Mouse (Mus musculus) intestine, embryonic 14.5 days (tissue): ENCODE measurements around the gene Cpb2. TPM values are rescaled to one million over a fixed set of nuclear protein-coding genes. Genes with fewer than 3 reads are reported as not detected.

ENCODE experiments used
- ATAC-seq: fragments of 200-750 bp; cut with Nextera tagmentation; replicated peaks from 2 replicates; pipeline ENCODE4 v1.8.0; 2017; ENCODE audit warnings: low read depth, moderate number of reproducible peaks, moderate TSS enrichment, moderate library complexity; ENCODE audit not compliant: low FRiP score, low TSS enrichment
- DNase-seq: peaks from one replicate; pipeline ENCODE4 v3.0.0-alpha.2; 2018; ENCODE audit warnings: low spot score
- H3K27ac ChIP-seq: fragments of 300-500 bp; sonication (generic); 2 replicates; pipeline ENCODE4 v1.5.1; 2014; ENCODE audit warnings: low read depth, mild to moderate bottlenecking, control low read depth
- H3K27me3 ChIP-seq: fragments of 300-500 bp; sonication (generic); replicated peaks from 2 replicates; pipeline ENCODE4 v1.6.1; 2014; ENCODE audit warnings: low read length, control low read depth; ENCODE audit not compliant: control insufficient read depth, insufficient read depth
- H3K36me3 ChIP-seq: fragments of 300-500 bp; sonication (generic); 2 replicates; pipeline ENCODE4 v1.6.1; 2014; ENCODE audit warnings: low read length, control low read depth; ENCODE audit not compliant: control insufficient read depth, insufficient read depth
- H3K4me1 ChIP-seq: fragments of 300-500 bp; sonication (generic); replicated peaks from 2 replicates; pipeline ENCODE4 v1.6.1; 2014; ENCODE audit warnings: low read length, control low read depth, mixed read lengths; ENCODE audit not compliant: control insufficient read depth, insufficient read depth
- H3K4me2 ChIP-seq: fragments of 300-500 bp; sonication (generic); 2 replicates; pipeline ENCODE4 v1.6.1; 2014; ENCODE audit warnings: low read length
- H3K4me3 ChIP-seq: fragments of 300-500 bp; sonication (generic); 2 replicates; pipeline ENCODE4 v1.5.1; 2014; ENCODE audit warnings: low read depth, low read length, control low read depth, mixed read lengths
- H3K9ac ChIP-seq: fragments of 300-500 bp; sonication (generic); 2 replicates; pipeline ENCODE4 v1.6.1; 2014; ENCODE audit warnings: mild to moderate bottlenecking, low read length
- H3K9me3 ChIP-seq: fragments of 300-500 bp; sonication (generic); 2 replicates; pipeline ENCODE4 v1.6.1; 2016; ENCODE audit warnings: low read length, control low read depth; ENCODE audit not compliant: control insufficient read depth
- WGBS: fragments of 180-500 bp; shearing (Covaris S2); extraction: QIAGEN DNeasy Blood & Tissue Kit; methylation state at CpG from one replicate; pipeline ENCODE4 v1.1.7; 2014; 5-methylcytosine and 5-hydroxymethylcytosine counted together
- polyA plus RNA-seq: library from polyadenylated mRNA; unstranded; fragments of >200 nt; fragmentation: Nextera tagmentation; extraction: Ambion mirVana; gene quantifications from 2 replicates; pipeline ENCODE4 v1.2.1, GENCODE M21; 2014

Gene Cpb2
- polyA plus RNA-seq, 1 experiment from 2014 or later, result 1.1 TPM

DNA sequence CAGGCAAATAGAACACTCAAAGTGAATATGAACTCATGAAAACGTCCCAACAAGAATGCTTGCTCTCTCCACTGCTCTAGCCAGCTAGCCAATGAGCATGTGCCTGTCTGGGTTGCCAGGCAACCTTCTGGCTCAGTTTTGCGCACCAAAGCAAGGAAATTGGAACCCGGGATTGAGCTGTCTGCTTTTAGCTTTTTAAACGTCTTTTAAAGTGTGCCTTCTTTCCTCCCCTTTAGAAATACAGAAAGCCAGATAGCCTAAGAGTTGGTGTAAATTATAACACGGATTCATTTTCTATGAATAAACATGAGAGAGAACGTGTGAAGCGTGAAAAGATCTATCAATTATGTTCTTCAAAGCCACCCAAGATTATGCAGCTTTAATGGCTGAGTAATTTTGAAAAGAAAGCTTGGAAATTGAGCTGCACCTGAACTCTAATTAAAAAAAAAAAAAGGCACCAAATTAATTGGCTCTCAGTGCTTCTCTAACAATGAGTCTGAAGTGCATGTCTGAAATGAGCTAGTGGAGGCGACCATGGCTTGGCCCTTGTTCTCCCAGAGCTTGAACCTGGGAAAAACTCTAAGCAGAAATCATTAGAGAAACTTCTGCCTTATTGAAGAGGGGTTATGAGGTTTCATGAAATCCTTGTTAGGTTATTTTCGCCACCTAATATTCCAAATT, 6.0 kb upstream of the Cpb2 start:
- Histone ChIP-seq H3K9ac (no peak overlapping the region), H3K27ac (no peak overlapping the region)

GRCm38 (mm10) chr14:75236636-75237003, 5.5 kb upstream of the Cpb2 start:
- Histone ChIP-seq H3K27me3 (no peaks in the 10 kb centered on the region), H3K4me2 (no peak overlapping the region), H3K4me1 (no peaks in the 10 kb centered on the region), H3K27ac (no peak overlapping the region), H3K9me3 (no peaks in the 10 kb centered on the region), H3K4me3 (no peak overlapping the region), H3K36me3 (no peaks in the 10 kb centered on the region), H3K9ac (no peak overlapping the region)
- ATAC-seq (no peak), DNase-seq (no peak)
- 88% methylated on average over 4 of the region's 4 CpGs for WGBS

More for the DNA sequence above, 6.0 kb upstream of the Cpb2 start:
- ATAC-seq, result no peak
- no peak for DNase-seq
- H3K4me3 ChIP-seq, result no peak overlapping the region
- WGBS, result 63% methylated on average over 9 of the region's 9 CpGs
- H3K4me1 ChIP-seq, result no peaks in the 10 kb centered on the region
- no peak overlapping the region for H3K4me2 ChIP-seq
- no peaks in the 10 kb centered on the region for H3K36me3 ChIP-seq
- H3K27me3 ChIP-seq, result no peaks in the 10 kb centered on the region
- H3K9me3 ChIP-seq, result no peaks in the 10 kb centered on the region

- Histone ChIP-seq H3K4me1 (no peaks in the 10 kb centered on the region), H3K27ac (no peak overlapping the region), H3K4me2 (no peak overlapping the region), H3K4me3 (no peak overlapping the region), H3K27me3 (no peaks in the 10 kb centered on the region), H3K36me3 (no peaks in the 10 kb centered on the region), H3K9me3 (no peaks in the 10 kb centered on the region), H3K9ac (no peak overlapping the region)
- ATAC-seq (no peak), DNase-seq (no peak)
- 86% methylated on average over 8 of the region's 8 CpGs for WGBS
Observed at GRCm38 (mm10) chr14:75237096-75237495, 5.0 kb upstream of the Cpb2 start.

DNA sequence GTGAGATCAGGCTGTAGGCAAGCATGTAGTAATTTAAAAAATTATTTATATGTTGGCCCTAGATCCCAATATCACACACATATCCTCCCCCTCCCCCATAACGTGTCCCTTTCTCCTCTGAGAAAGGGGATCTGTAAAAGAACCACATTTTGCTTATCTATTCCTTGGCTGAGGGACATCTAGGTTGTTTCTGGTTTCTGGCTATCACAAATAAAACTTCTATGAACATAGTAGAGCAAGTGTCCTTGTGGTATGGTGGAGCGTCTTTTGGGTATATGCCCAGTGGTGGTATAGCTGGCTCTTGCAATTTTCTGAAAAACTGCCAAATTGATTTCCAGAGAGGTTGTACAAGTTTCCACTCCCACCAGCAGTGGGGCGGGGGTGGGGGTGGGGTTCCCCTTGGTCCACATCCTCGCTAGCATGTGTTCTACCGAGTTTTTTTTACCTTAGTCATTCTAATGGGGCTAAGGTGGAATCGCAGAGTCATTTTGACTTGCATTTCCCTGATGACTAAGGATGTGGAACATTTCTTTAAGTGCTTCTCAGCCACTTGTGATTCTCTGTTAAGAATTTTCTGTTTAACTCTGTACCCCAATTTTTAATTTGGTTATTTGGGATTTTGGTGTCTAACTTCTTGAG, 3.9 kb upstream of the Cpb2 start:
- no peak overlapping the region for H3K4me3 ChIP-seq
- H3K36me3 ChIP-seq, result no peaks in the 10 kb centered on the region
- H3K4me1 ChIP-seq, result no peaks in the 10 kb centered on the region
- WGBS, result 82% methylated on average over 6 of the region's 6 CpGs
- H3K4me2 ChIP-seq, result no peak overlapping the region
- no peaks in the 10 kb centered on the region for H3K27me3 ChIP-seq
- H3K9me3 ChIP-seq, result no peaks in the 10 kb centered on the region
- no peak for ATAC-seq
- H3K27ac ChIP-seq, result no peak overlapping the region
- H3K9ac ChIP-seq, result no peak overlapping the region
- DNase-seq, result no peak

DNA sequence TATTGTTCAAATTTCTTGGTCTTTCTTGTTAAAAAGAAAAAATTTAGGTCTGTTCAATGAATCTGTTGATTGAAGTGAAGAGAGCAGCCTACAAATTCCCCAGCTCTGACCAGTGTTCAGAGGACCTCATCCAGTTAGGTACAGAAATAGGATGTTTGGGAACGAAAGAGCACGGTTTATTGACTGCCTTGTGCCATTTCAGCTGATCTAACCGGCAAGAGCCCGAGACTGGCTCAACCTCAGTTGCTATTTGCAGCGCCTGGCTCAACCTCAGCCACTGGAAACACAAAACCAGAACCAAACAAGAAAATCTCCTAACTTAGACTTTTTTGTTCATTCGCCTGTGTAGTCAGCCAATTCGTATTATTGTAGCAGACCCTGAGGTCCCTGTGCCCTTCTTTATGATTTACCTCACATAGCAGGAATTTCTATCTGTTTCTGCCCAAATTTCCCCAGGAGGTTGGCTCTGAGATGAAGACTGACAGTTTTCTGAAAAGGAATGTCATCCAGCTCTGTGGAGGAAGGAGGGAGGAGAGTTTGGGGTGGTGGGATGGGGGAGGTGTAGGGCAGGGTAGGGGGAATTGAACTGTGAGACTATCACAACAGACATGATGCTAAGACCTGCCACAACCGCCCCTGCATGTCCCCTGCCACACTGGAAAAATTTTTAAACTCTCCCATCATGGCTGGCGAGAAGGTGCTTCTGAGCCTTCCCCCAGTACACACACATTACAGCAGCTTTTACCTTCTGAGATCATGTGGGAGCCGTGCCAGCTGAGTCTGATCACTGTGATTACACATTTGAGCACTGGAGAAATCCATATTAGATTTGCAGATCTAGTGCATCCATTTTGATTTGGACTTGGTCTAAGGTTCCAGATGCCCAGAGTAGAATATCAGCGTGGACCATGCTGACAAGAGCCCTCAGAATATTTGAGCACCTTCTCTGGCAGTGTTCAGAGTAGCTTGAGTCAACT, 4.2 kb downstream of the Cpb2 start:
- Histone ChIP-seq H3K27ac (no peak overlapping the region), H3K27me3 (no peaks in the 10 kb centered on the region), H3K9ac (no peak overlapping the region), H3K36me3 (no peaks in the 10 kb centered on the region), H3K4me3 (no peak overlapping the region), H3K4me1 (no peaks in the 10 kb centered on the region), H3K9me3 (no peaks in the 10 kb centered on the region), H3K4me2 (no peak overlapping the region)
- no peak for DNase-seq
- ATAC-seq, result no peak
- 79% methylated on average over 11 of the region's 11 CpGs for WGBS

DNA sequence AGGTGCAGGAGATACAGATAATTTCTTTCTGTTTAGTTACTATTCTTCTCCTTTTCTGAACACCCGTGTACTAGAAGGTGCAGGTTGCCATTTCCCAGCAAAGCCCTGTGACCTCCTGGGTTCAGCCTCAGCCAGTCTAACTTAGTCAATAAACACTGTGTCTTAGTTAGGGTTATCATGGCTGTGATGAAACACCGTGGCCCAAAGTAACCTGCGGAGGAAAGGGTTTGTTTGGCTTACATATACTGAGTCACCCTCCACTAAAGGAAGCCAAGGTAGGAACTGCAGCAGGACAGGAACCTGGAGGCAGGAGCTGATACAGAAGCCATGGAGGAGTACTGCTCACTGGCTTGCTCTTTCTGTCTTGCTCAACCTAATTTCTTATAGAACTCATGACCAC, 8.3 kb downstream of the Cpb2 start:
- DNase-seq (no peak), ATAC-seq (no peak)
- Histone ChIP-seq H3K36me3 (no peaks in the 10 kb centered on the region), H3K27ac (no peak overlapping the region), H3K9me3 (no peaks in the 10 kb centered on the region), H3K4me2 (no peak overlapping the region), H3K9ac (no peak overlapping the region), H3K4me3 (no peak overlapping the region), H3K27me3 (no peaks in the 10 kb centered on the region), H3K4me1 (no peaks in the 10 kb centered on the region)
- 78% methylated on average over 3 of the region's 3 CpGs for WGBS

DNA sequence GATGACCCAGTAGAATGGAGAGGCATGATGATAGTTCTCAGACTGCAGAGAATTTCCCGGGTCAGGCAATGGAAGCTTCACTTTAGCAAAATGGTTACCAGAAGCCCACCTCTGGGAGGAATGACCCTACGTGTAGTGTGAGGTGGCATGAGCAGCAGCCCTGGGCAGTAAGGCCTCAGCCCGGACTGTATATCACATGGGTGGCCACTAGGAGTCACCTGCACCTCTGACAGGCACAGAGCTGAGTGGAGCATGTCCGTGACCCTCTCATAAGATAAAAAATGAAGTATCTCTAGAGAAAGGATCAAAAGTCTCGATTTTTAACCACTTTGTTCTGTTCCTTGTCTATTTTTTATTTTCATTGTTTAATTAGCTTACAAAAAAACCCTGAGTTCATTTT, 14.4 kb downstream of the Cpb2 start:
- Histone ChIP-seq H3K4me3 (no peak overlapping the region), H3K36me3 (no peaks in the 10 kb centered on the region)

GRCm38 (mm10) chr14:75269531-75269930, 27.4 kb downstream of the Cpb2 start:
- H3K9ac ChIP-seq, result no peak overlapping the region
- DNase-seq, result no peak
- no peak for ATAC-seq

More for the DNA sequence above, 14.4 kb downstream of the Cpb2 start:
- ATAC-seq (no peak), DNase-seq (no peak)
- no peaks in the 10 kb centered on the region for H3K4me1 ChIP-seq
- H3K9ac ChIP-seq, result no peak overlapping the region
- no peaks in the 10 kb centered on the region for H3K9me3 ChIP-seq
- H3K27ac ChIP-seq, result no peak overlapping the region
- H3K27me3 ChIP-seq, result no peaks in the 10 kb centered on the region
- WGBS, result 49% methylated on average over 5 of the region's 5 CpGs
- H3K4me2 ChIP-seq, result no peak overlapping the region

More at GRCm38 (mm10) chr14:75269531-75269930, 27.4 kb downstream of the Cpb2 start:
- H3K4me1 ChIP-seq, result no peaks in the 10 kb centered on the region
- H3K4me2 ChIP-seq, result no peak overlapping the region
- no peak overlapping the region for H3K27ac ChIP-seq
- H3K4me3 ChIP-seq, result no peak overlapping the region
- H3K27me3 ChIP-seq, result no peaks in the 10 kb centered on the region
- H3K36me3 ChIP-seq, result no peaks in the 10 kb centered on the region
- no peaks in the 10 kb centered on the region for H3K9me3 ChIP-seq
- 87% methylated on average over 5 of the region's 5 CpGs for whole genome bisulfite sequencing
